Mouse (Mus musculus) hematopoietic stem cell, adult 5-6 weeks (primary cell): Measurements from ENCODE around the gene Rpa2. TPM values are rescaled to one million over a fixed set of nuclear protein-coding genes. Genes with fewer than 3 reads are reported as not detected.
"Not testable (repeated sequence)": the region's sequence is repeated elsewhere in the genome, so short reads cannot be mapped to it uniquely, and the experiment has no call there.

ENCODE experiments used
- ATAC-seq, 2 experiments: fragments of 125-278 bp in 1 of 2; replicated peaks in 1 of 2; 2 replicates each; pipeline ENCODE4 v1.8.0; 2016 to 2017; ENCODE audit warnings: inconsistent platforms in 2 of 2, mild to moderate bottlenecking in 2 of 2, moderate number of reproducible peaks in 2 of 2, low read depth in 1 of 2, moderate TSS enrichment in 1 of 2; ENCODE audit not compliant: low FRiP score in 2 of 2, poor library complexity in 2 of 2, severe bottlenecking in 2 of 2, insufficient read depth in 1 of 2, low TSS enrichment in 1 of 2
- total RNA-seq: library from RNA; stranded (forward); fragments of 172-1452, 232-1000 nt; gene quantifications from 2 replicates; pipeline ENCODE4 v1.2.3, GENCODE M21; 2017

Gene Rpa2
- total RNA-seq, 1 experiment from 2014 or later = 50.1 TPM

DNA sequence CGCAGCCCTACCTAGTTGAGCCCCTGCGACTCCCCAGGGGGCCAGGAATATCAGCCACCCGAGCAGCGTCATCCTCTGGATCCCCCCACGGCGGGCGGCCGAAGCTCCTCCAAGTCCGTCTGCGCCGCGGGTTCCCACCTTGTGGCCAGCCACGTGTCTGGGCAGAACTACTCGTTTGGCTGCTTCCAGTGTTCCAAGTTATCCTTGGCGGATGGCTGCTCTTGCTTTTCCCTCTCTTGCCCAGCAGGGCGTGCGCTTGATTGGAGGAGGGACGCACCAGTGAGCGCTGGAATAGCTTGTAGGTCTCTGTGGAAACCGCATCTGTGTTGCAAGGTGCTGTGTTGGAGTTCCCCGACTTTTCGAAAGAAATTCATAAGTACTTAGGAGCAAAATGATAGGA is 11.2 kb upstream of the Rpa2 start, which contains the start of gene Smpdl3b:
TSS of gene Smpdl3b (minus strand) at position 279 of the 400 bp plus-strand sequence.
- peak; percentile 80 to 82 for ATAC-seq

DNA sequence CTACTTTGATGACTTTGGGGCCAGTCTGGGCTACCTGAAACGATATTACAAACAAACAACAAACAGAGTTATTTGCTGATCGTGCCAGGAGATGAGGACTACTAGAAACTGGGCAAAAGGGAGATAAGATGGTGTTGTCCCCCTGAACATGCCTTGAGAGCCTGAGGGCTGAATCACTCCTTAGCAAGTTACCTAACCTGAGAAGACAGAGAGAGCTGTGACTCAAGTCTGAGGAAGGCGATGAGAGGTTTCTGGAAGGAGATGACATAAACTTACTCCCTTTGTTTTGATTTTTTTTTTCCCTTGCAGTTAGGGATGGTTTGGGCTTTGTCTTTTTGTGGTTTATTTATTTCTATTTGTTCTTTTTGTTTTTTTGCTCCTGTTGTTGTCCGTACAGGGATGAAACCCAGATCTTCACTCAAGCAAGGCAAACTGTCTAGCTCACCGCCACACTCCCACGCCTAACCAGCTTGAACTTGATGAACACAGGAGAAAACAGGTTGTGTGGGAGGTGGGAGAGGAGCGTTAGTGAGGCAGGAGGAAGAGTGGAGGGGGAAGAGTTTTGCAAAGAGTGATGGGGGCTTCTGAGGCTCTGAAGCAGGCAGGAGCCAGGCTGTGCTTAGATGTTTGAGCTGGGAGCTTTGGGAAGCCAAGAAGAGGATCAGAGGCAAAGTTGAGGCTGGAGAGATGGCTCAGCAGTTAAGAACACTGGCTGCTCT is 10.3 kb upstream of the Rpa2 start:
- ATAC-seq = no peak

DNA sequence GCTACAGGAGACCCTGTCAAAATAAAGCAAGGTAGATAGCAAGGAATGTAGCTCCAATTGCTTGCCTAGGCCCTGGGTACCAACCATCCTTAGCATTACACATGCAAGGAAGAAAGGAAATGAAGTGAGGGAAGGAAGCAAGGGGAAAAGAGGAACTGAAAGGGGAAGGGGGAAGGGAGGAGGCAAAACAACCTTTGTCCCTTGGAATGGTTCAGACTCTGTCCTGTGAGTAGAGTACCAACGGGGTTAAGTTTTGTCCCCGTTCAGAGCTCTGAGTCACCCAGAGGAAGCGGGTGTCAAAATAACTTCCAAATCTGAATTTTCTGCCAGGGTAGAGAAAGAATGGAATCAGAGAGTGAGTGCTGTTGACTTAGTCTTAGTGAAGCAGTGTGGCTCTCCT is 7.8 kb upstream of the Rpa2 start:
- no peak for ATAC-seq

DNA sequence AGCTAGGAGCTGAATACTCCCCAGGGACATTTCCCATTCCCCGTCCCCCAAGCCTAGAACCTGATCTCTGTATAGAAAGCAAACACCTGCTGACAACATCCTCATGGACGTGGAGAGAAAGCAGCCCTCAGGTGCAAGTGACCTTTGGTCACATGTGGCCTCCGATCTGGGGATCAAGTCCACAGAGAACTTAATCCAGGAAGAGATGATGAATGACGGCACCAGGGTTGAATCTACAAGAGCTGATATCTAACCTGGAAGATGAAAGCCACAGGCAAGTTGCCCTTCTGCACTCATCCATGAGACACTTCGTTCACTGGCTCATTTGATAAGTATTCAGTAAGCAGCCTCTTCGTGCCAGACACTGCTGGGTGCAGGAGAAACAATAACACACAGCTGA is 5.5 kb upstream of the Rpa2 start:
- ATAC-seq = no peak

DNA sequence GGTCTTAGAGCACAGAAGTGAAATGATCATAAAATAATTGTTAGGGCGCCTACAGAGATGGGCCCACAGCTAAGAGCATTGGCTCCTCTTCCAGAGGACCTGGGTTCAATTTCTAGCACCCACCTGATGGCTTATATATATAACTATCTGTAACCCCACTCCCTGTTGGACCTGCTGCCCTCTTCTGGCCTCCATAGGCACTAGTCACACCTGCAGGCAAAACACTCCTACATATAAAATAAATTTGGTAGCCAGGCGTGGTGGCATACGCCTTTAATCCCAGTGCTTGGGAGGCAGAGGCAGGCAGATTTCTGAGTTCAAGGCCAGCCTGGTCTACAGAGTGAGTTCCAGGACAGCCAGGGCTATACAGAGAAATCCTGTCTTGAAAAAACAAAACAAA is 5.0 kb upstream of the Rpa2 start:
- not testable (repeated sequence) for ATAC-seq

DNA sequence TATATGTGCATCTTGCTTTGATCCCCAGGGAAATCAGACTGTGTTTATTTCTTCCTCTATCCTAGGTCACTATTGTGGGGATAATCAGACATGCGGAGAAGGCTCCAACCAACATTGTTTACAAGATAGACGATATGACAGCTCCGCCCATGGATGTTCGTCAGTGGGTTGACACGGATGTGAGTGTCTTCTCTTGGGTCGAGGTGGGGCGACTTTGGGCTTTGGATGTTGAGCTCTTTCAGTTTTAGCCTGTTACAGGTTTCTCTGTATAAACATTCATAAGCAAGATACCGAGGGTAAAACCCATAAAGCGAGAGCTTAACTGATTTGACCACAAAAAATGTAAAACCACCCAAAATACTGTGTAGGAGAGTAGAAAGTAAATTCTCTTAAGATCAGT is 3.6 kb downstream of the Rpa2 start:
- no peak for ATAC-seq

DNA sequence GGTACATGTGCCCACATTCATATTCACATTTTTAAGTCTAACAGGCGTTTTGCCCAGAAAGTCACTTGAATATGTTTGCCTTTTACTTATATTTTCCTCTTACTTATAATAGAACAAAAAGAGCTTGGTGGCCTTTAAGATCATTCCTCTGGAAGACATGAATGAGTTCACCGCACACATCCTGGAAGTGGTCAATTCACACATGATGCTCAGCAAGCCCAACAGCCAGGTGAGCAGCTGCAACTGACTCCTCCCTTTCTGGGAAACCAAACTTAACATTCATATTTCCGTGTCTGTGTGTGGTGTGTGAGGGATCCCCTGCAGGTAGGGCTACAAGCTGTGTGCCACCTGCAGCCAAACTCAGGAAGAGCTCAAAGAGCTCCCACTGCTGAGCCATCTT is 6.8 kb downstream of the Rpa2 start:
- ATAC-seq = no peak

DNA sequence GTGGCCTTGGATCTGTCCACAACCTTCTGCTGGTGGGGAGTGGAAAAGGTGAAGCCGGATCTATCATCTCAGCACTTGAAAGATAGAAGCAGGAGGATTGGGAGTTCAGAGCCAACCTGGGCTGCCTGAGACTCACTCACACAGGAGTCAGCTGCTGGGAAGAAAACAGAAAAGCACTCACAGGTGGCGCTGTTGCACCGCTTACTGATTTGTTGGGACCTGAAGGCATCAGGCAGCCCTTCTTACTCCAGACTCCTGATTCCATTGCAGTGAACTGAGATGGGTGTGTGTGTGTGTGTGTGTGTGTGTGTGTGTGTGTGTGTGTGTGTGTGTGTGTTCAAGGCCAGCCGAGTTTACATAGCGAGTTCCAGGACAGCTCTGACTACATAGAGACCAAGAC is 8.6 kb downstream of the Rpa2 start:
- ATAC-seq = peak; percentile 47 to 66; a peak in 3 of 4 replicates

DNA sequence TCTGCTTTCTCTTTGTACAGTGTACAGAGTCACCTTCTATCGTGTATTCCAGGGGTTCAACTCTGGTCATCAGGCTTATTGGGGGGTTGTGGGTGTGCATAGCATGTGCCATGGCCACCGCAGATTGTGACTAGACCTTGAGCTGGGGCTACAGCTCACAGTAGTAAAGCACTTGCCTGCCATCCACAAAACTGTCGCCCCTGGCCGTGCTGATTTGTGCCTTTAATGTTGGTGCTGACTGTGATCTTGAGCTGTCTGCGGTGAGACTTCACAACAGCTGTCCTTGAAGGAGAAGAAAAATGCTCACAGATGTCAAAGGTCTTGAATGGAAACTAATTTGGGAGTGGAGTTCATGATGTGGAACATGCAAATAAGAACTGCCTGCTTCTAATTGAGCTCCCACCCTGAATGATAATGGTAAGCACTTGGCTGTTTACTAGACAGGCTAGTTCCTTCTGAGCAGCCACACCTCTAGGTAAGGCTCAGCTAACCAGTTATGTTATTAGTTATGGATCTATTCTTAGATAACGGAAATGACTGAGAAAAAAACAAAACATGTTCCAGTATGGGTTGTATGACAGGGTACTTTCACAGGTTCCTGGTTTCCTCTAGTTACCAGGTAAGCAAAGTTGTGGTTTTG is 10.6 kb downstream of the Rpa2 start:
- no peak for ATAC-seq

DNA sequence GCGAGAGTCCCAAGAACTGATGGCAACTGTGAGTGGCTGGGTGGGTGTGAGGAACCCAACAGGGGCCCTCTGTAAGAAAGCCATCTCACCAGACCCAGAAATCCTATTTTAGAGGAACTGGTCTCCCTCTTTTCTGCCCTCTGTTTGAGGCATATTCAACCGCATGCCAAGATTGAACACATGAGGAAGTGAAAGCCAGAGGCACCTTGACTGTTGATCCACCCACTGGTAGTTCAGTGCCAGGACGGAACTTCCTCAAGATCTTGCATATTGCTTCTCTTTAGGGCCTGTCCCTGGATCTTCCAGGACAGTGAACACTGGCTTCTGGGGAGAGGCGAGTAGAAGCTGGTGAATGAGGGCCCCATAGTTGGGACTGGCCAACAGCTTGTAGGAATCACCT is 12.2 kb downstream of the Rpa2 start:
- ATAC-seq = peak; percentile 76 to 84

DNA sequence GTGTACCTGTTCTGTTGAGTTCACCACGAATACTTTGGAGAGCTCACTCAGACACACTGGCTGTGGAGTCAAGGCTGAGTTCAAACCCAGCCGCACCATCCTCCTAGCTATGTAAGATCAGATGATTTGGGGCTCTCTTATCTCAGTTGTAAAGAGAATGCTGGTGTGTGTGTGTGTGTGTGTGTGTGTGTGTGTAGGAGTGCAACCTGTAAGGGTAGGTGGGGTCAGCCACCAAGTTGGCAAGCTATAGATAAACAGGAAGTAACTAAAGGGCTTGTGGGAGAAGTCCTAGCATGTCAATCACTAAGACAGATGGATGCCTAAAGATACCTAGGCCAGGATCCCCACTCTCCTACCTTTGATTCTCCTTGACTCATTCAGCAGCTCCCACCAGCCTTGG is 15.6 kb downstream of the Rpa2 start:
- no peak for ATAC-seq

DNA sequence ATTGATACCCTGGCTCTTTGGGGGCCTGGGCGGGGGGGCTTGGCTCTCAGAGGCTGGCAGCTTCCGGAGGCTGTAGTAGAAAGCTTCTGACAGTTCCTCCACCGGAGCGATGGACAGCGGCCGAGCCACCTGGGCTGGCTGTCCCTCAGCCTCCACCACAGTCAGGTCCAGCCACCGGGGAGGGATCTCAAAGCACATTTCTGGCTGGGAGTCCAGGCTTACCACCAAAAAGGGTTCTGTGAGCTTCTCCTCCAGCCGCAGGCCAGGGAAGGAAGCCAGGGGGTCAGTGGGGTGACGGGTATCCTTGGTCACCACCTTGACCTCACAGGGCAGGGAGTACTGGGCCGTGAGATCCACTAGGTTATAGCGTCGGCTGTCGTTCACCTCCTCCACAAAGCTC is 17.1 kb downstream of the Rpa2 start:
- no peak for ATAC-seq

DNA sequence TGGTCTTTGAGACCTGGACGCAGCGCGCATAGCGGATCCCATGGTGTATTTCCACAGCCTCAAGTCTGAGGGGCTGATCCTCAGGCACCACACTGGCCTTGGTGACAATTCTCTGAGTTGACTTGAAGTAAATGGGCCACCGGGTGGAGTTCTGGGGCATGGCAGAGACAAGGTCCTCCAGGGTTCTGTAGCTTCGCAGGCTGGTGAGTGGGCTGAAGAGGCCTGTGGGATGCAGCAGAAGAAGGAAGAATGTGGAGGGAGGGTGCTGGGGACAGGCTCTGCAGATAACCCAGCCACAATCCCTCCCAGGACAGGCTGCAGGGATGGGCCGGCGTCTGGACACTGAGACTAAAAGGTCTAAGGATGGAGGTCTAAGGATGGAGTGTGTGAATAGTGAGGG is 21.6 kb downstream of the Rpa2 start:
- no peak for ATAC-seq

DNA sequence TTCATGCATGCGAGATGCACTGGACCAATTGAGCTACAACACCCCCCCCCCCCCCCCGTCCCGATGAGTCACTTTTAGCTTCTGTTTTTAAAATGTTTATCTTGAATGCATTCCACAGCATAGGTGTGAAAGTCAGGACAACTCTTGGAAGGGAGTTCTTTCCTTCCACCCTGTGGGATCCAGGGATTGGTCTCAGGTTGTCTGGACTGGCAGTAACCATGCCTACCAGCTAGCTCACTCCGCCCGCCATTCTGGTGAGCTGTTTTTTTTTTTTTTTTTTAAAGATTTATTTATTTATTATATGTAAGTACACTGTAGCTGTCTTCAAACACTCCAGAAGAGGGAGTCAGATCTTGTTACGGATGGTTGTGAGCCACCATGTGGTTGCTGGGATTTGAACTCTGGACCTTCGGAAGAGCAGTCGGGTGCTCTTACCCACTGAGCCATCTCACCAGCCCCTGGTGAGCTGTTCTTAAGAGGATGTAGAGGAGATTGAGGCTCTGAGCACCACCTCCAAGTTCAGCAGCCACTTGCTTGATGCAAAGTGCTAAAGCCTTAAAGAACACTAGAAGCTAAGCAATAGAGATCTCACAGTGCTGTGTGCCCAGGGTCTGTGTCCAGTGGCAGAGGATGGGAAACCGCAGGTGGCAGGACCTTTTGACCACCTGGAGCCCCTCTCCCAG is 25.3 kb downstream of the Rpa2 start:
- not testable (repeated sequence) for ATAC-seq

DNA sequence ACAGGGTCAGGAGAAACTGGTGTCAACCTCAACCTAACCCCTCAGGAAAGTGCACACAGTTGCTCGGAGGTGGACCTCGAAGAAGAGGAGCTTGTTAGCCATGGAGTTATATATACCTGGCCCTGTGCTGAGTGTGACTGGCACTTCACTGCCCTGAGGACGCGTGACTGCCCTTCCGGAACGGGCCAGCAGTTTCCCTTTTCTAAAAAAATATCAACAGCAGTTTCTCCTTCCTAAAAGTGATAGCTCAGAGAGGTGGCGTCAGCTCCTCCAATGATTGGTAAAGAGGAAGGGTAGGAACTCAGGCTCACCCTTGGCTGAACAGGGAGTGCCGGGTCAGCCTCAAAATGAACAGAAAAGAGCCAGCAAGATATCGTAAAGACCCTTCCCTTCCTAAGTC is 25.9 kb downstream of the Rpa2 start:
- ATAC-seq = peak; percentile 30 to 60; a peak in 2 of 4 replicates

DNA sequence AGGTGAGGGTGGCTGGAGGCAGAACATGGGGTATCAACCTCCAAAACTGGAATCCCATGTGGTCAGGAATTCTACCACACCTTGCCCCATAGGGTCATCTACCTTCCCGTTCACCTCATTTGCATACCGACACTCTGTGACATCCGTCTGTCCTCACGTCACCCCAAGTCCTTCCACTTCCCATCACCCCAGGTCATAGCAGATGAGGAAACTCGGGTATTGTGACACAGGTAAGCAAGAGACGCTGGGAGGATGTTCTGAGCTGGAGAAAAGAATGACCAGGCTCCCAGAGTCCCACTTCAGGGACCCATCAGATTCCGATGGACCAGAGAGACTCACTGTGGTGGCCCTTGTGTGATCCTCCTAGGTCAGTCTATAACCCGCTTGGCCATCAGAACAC is 26.6 kb downstream of the Rpa2 start:
- ATAC-seq = peak in 1 of 2 experiments; percentile 62; a peak in 1 of 4 replicates

DNA sequence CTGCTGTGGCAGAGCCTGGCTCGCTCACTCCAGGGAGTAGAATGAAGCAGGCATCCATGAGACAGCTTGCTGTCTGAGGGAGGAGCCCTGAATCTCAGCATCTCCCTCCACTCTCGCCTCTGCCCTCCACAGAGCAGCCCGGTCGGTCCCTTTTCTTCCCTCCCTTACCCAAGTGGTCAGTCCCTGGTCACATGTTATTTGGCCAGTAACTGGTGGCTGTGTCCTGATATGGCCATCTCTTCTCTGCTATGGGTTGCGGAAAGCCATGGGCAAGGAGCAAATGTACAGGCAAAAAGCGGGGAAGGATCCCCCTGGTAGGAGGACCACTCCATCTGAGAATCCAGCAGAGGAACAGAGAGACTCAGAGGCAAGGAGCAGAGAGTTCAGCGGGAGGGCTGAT is 27.0 kb downstream of the Rpa2 start:
- ATAC-seq = no peak

DNA sequence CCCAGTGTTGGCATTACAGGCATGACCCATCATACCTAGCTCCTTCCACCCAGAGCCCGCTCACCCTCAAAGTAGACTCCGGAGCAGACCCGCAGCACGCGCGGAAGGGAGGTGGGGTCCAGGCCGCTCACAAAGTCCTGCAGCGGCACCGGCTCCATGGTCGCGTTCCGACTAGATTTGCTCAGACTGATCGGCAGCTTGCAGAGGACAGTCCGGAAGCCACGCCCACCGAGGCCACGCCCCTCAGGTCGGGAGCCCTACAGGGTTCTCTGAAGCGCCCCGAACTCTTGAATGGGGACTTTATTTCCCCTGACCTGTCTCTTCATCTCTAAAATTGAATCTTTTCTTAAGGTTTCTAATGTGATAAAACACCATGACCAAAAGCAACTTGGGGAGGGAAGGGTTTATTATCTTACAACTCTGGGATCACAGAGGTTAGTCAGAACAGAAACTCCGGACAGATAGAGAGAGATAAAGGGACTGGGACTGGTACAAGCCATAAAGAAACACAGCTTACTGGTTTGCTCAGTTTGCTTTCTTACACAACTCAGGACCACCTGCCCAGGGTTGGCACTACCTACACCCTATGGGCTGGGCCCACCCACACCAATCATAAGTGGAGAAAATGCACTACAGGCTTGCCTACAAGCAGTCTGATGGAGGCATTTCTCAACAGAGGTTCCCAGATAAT is 28.2 kb downstream of the Rpa2 start, which contains the start of gene Themis2:
TSS of gene Themis2 (minus strand) at position 192 of the 691 bp plus-strand sequence.
- ATAC-seq = peak; percentile 74 to 77
